Mouse (Mus musculus): Measurements from ENCODE around the gene Eif4ebp2. TPM values are rescaled to one million over a fixed set of nuclear protein-coding genes. Genes with fewer than 3 reads are reported as not detected.

Eif4ebp2 gene
- polyA plus RNA-seq, 1 experiment, result 42.3 TPM

GRCm38 (mm10) chr10:61492040-61492439 lies 39.6 kb upstream of the Eif4ebp2 start:
- H3K27me3 ChIP-seq (ENCODE audit: control insufficient read depth, insufficient read depth, insufficient read length), result no peaks in the 10 kb centered on the region
- no peaks in the 10 kb centered on the region for H3K79me2 ChIP-seq (ENCODE audit: control insufficient read depth, insufficient read depth)
- no peaks in the 10 kb centered on the region for H3K36me3 ChIP-seq (ENCODE audit: control insufficient read depth, insufficient read depth)
- no peak for TF ChIP-seq MYOG (IDR thresholded peaks at IDR 0.05; ENCODE audit: control insufficient read depth, extremely low read depth, insufficient read length)
- peak; percentile 84 for TF ChIP-seq CTCF (IDR thresholded peaks at IDR 0.05; ENCODE audit: control insufficient read depth, insufficient read depth, insufficient read length)
- peak; percentile 86 for TF ChIP-seq USF1 (IDR thresholded peaks at IDR 0.05; ENCODE audit: low read depth)
- TF ChIP-seq FOSL1 (IDR thresholded peaks at IDR 0.05; ENCODE audit: insufficient read depth, low read length, poor library complexity, severe bottlenecking), result no peak
- H3K79me3 ChIP-seq (ENCODE audit: low read depth), result no peaks in the 10 kb centered on the region
- H3K4me3 ChIP-seq (ENCODE audit: insufficient read depth, poor library complexity, severe bottlenecking), result no peak overlapping the region
- no peak overlapping the region for H3ac ChIP-seq (ENCODE audit: control insufficient read depth, insufficient read length, low read depth)

DNA sequence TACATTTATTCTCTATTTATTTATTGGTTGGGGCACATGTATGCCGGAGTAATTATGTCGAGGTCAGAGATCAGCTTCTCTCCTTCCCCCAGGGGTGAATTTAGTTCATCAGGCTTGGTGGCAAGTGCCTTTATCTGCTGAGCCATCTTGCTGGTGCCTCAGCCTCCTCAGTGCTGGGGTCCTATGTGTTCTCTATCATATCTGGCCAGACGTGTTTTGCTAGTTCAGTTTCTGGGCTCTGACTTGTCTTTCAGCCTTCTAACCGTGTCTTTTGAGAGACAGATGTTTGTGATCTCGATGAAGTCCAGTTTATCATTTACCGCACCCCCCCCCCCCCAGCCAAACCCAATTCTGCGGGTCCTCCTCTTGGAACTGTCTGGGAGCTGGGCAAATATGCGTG lies 39.1 kb upstream of the Eif4ebp2 start:
- TF ChIP-seq CEBPB (IDR thresholded peaks at IDR 0.05; ENCODE audit: low read depth) (no peak), MYOD1 (IDR thresholded peaks at IDR 0.05; ENCODE audit: control insufficient read depth, insufficient read length, low read depth) (no peak), MAX (IDR thresholded peaks at IDR 0.05) (no peak), CTCF (IDR thresholded peaks at IDR 0.05; ENCODE audit: control insufficient read depth, insufficient read depth, insufficient read length) (no peak), FOSL1 (IDR thresholded peaks at IDR 0.05; ENCODE audit: insufficient read depth, low read length, poor library complexity, severe bottlenecking) (no peak), MYOG (IDR thresholded peaks at IDR 0.05; ENCODE audit: control insufficient read depth, extremely low read depth, insufficient read length) (no peak), USF1 (IDR thresholded peaks at IDR 0.05; ENCODE audit: low read depth) (no peak)
- Histone ChIP-seq H3K79me2 (ENCODE audit: control insufficient read depth, insufficient read depth) (no peaks in the 10 kb centered on the region), H3K4me3 (ENCODE audit: insufficient read depth, poor library complexity, severe bottlenecking) (no peak overlapping the region), H3K79me3 (ENCODE audit: low read depth) (no peaks in the 10 kb centered on the region), H3ac (ENCODE audit: control insufficient read depth, insufficient read length, low read depth) (no peak overlapping the region), H3K27me3 (ENCODE audit: control insufficient read depth, insufficient read depth, insufficient read length) (no peaks in the 10 kb centered on the region), H3K36me3 (ENCODE audit: control insufficient read depth, insufficient read depth) (no peaks in the 10 kb centered on the region)

GRCm38 (mm10) chr10:61488522-61489110 lies 36.2 kb upstream of the Eif4ebp2 start:
- Histone ChIP-seq H3K79me2 (ENCODE audit: control insufficient read depth, insufficient read depth) (no peaks in the 10 kb centered on the region), H3K79me3 (ENCODE audit: low read depth) (no peaks in the 10 kb centered on the region)

GRCm38 (mm10) chr10:61486551-61487339 lies 34.3 kb upstream of the Eif4ebp2 start:
- no peak overlapping the region for H3K4me3 ChIP-seq (ENCODE audit: insufficient read depth, poor library complexity, severe bottlenecking)
- no peak overlapping the region for H3ac ChIP-seq (ENCODE audit: control insufficient read depth, insufficient read length, low read depth)
- no peaks in the 10 kb centered on the region for H3K27me3 ChIP-seq (ENCODE audit: control insufficient read depth, insufficient read depth, insufficient read length)
- H3K79me3 ChIP-seq (ENCODE audit: low read depth), result no peaks in the 10 kb centered on the region
- TF ChIP-seq CTCF (IDR thresholded peaks at IDR 0.05; ENCODE audit: control insufficient read depth, insufficient read depth, insufficient read length), result no peak
- TF ChIP-seq USF1 (IDR thresholded peaks at IDR 0.05; ENCODE audit: low read depth), result no peak
- TF ChIP-seq CEBPB (IDR thresholded peaks at IDR 0.05; ENCODE audit: low read depth), result no peak
- no peak for TF ChIP-seq MAX (IDR thresholded peaks at IDR 0.05)
- TF ChIP-seq MYOD1 (IDR thresholded peaks at IDR 0.05; ENCODE audit: control insufficient read depth, insufficient read length, low read depth), result no peak
- TF ChIP-seq MYOG (IDR thresholded peaks at IDR 0.05; ENCODE audit: control insufficient read depth, extremely low read depth, insufficient read length), result no peak
- no peak for TF ChIP-seq FOSL1 (IDR thresholded peaks at IDR 0.05; ENCODE audit: insufficient read depth, low read length, poor library complexity, severe bottlenecking)
- H3K79me2 ChIP-seq (ENCODE audit: control insufficient read depth, insufficient read depth), result no peaks in the 10 kb centered on the region
- no peaks in the 10 kb centered on the region for H3K36me3 ChIP-seq (ENCODE audit: control insufficient read depth, insufficient read depth)

More at GRCm38 (mm10) chr10:61488522-61489110, 36.2 kb upstream of the Eif4ebp2 start:
- TF ChIP-seq CTCF (IDR thresholded peaks at IDR 0.05; ENCODE audit: control insufficient read depth, insufficient read depth, insufficient read length) (no peak), MAX (IDR thresholded peaks at IDR 0.05) (no peak), USF1 (IDR thresholded peaks at IDR 0.05; ENCODE audit: low read depth) (no peak), MYOD1 (IDR thresholded peaks at IDR 0.05; ENCODE audit: control insufficient read depth, insufficient read length, low read depth) (no peak), CEBPB (IDR thresholded peaks at IDR 0.05; ENCODE audit: low read depth) (no peak), MYOG (IDR thresholded peaks at IDR 0.05; ENCODE audit: control insufficient read depth, extremely low read depth, insufficient read length) (no peak), FOSL1 (IDR thresholded peaks at IDR 0.05; ENCODE audit: insufficient read depth, low read length, poor library complexity, severe bottlenecking) (no peak)
- Histone ChIP-seq H3K27me3 (ENCODE audit: control insufficient read depth, insufficient read depth, insufficient read length) (no peaks in the 10 kb centered on the region), H3ac (ENCODE audit: control insufficient read depth, insufficient read length, low read depth) (no peak overlapping the region), H3K36me3 (ENCODE audit: control insufficient read depth, insufficient read depth) (no peaks in the 10 kb centered on the region), H3K4me3 (ENCODE audit: insufficient read depth, poor library complexity, severe bottlenecking) (no peak overlapping the region)

GRCm38 (mm10) chr10:61484801-61485200 lies 32.3 kb upstream of the Eif4ebp2 start:
- Histone ChIP-seq H3K36me3 (ENCODE audit: control insufficient read depth, insufficient read depth) (no peaks in the 10 kb centered on the region), H3K4me3 (ENCODE audit: insufficient read depth, poor library complexity, severe bottlenecking) (no peak overlapping the region), H3K79me2 (ENCODE audit: control insufficient read depth, insufficient read depth) (peaks cover 4% of the 10 kb centered on the region), H3ac (ENCODE audit: control insufficient read depth, insufficient read length, low read depth) (no peak overlapping the region), H3K27me3 (ENCODE audit: control insufficient read depth, insufficient read depth, insufficient read length) (no peaks in the 10 kb centered on the region), H3K79me3 (ENCODE audit: low read depth) (no peaks in the 10 kb centered on the region)
- TF ChIP-seq FOSL1 (IDR thresholded peaks at IDR 0.05; ENCODE audit: insufficient read depth, low read length, poor library complexity, severe bottlenecking), result no peak
- no peak for TF ChIP-seq MYOG (IDR thresholded peaks at IDR 0.05; ENCODE audit: control insufficient read depth, extremely low read depth, insufficient read length)
- TF ChIP-seq USF1 (IDR thresholded peaks at IDR 0.05; ENCODE audit: low read depth), result no peak
- TF ChIP-seq MAX (IDR thresholded peaks at IDR 0.05), result no peak
- TF ChIP-seq CTCF (IDR thresholded peaks at IDR 0.05; ENCODE audit: control insufficient read depth, insufficient read depth, insufficient read length), result no peak
- TF ChIP-seq MYOD1 (IDR thresholded peaks at IDR 0.05; ENCODE audit: control insufficient read depth, insufficient read length, low read depth), result no peak
- no peak for TF ChIP-seq CEBPB (IDR thresholded peaks at IDR 0.05; ENCODE audit: low read depth)
